Comparison of ENCODE assay signal across 21 mouse cellular contexts in the genomic region with DNA sequence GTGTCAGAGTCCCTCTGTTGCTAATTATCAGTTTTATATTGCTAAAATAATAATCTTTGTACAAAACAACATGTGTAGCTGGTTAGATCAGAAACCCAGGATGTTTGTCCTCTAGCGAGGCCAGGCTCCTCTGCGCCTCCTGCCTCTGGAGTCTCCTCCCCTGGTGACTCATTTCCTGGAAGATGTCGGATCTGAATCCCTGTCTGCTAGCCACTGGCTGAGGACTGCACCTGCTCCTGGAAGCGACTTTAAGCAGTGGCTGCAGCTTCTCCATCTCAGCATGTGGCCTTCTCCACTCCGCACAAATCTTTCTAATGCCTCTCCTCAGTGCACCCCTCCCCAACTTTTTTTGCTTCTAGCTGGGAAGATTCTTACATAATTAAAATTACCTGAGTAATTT.
DNase-seq lines count a peak whose midpoint lies in the region; ATAC-seq and TF ChIP-seq lines count a peak whose summit lies in the region.
"Had no signal": no experiment of that assay in that cellular context is flagged by ENCODE, and none has a peak within 500 bp of the region (broad histone marks: within the 10 kb centered on the region; RNA-seq: fewer than 3 reads in every experiment).

No protein-coding gene starts in this region.

- 55% methylated on average over 5 of the region's 5 CpGs for WGBS in intestine, postnatal 0 days
- 55% methylated on average over 5 of the region's 5 CpGs for WGBS in intestine, embryonic 15.5 days

- H3K4me3 ChIP-seq in intestine, postnatal 0 days (ENCODE audit: low read depth, low read length): no peak overlapping the region
- H3K4me3 ChIP-seq in intestine, embryonic 15.5 days (replicated peaks): no peak overlapping the region
- H3K4me3 ChIP-seq: embryonic facial prominence, embryonic 12.5 days; heart, adult 2 months; hindbrain, embryonic 15.5 days; left cerebral cortex, adult 2 months; liver, embryonic 13.5 days; megakaryocyte, embryonic 14.5 days; neural tube, embryonic 12.5 days; stomach, embryonic 15.5 days had no signal

- H3K4me1 ChIP-seq in intestine, postnatal 0 days (replicated peaks; ENCODE audit: control insufficient read depth, insufficient read depth, low read length): no peaks in the 10 kb centered on the region
- H3K4me1 ChIP-seq in intestine, embryonic 15.5 days (replicated peaks): no peaks in the 10 kb centered on the region; the same call in 1 of the 2 replicates
- H3K4me1 ChIP-seq: liver, embryonic 13.5 days; stomach, embryonic 15.5 days had no signal

- H3K27me3 ChIP-seq in intestine, postnatal 0 days (replicated peaks; ENCODE audit: control insufficient read depth, insufficient read depth, low read length): no peaks in the 10 kb centered on the region
- no peaks in the 10 kb centered on the region for H3K27me3 ChIP-seq in intestine, embryonic 15.5 days (replicated peaks)
- H3K27me3 ChIP-seq: embryonic facial prominence, embryonic 12.5 days; hindbrain, embryonic 15.5 days; liver, embryonic 13.5 days; megakaryocyte, embryonic 14.5 days; neural tube, embryonic 12.5 days; stomach, embryonic 15.5 days had no signal

- peak; percentile 41 for DNase-seq in adrenal gland, postnatal 10 days
- no peak for DNase-seq in adrenal gland, postnatal 4 days (ENCODE audit: low spot score in 2 of 2)
- peak; percentile 52 for DNase-seq in ZHBTc4 (ENCODE audit: low read depth, low spot score)
- DNase-seq in urinary bladder, postnatal 36 days (ENCODE audit: low spot score in 2 of 2): no peak
- DNase-seq: cerebellum, postnatal 36 days; forebrain, postnatal 0 days; heart, postnatal 10 days; kidney, adult 18-20 months; kidney, postnatal 10 days; liver, embryonic 13.5 days; thymus, postnatal 14 days had no signal

- H3K4me2 ChIP-seq in intestine, postnatal 0 days (replicated peaks; ENCODE audit: low read depth): no peak overlapping the region
- no peak overlapping the region for H3K4me2 ChIP-seq in intestine, embryonic 15.5 days (replicated peaks)
- H3K4me2 ChIP-seq: embryonic facial prominence, embryonic 12.5 days; hindbrain, embryonic 15.5 days; liver, embryonic 13.5 days; neural tube, embryonic 12.5 days; stomach, embryonic 15.5 days had no signal

- H3K27ac ChIP-seq in intestine, postnatal 0 days (ENCODE audit: low read depth, low read length): no peak overlapping the region
- no peak overlapping the region for H3K27ac ChIP-seq in intestine, embryonic 15.5 days
- H3K27ac ChIP-seq: embryonic facial prominence, embryonic 12.5 days; heart, adult 2 months; hindbrain, embryonic 15.5 days; left cerebral cortex, adult 2 months; liver, embryonic 13.5 days; neural tube, embryonic 12.5 days; stomach, embryonic 15.5 days had no signal

- TF ChIP-seq CTCF in intestine, postnatal 0 days (IDR thresholded peaks at IDR 0.05; ENCODE audit: low read depth): no peak

- no peaks in the 10 kb centered on the region for H3K9me3 ChIP-seq in intestine, postnatal 0 days (ENCODE audit: control insufficient read depth)
- no peaks in the 10 kb centered on the region for H3K9me3 ChIP-seq in intestine, embryonic 15.5 days
- H3K9me3 ChIP-seq: embryonic facial prominence, embryonic 12.5 days; hindbrain, embryonic 15.5 days; liver, embryonic 13.5 days; megakaryocyte, embryonic 14.5 days; neural tube, embryonic 12.5 days; stomach, embryonic 15.5 days had no signal

- H3K36me3 ChIP-seq in intestine, postnatal 0 days (ENCODE audit: control insufficient read depth, insufficient read depth): peaks cover 38% of the 10 kb centered on the region
- H3K36me3 ChIP-seq in intestine, embryonic 15.5 days: peaks cover 10% of the 10 kb centered on the region; the same call in 1 of the 2 replicates
- H3K36me3 ChIP-seq: liver, embryonic 13.5 days; stomach, embryonic 15.5 days had no signal

- ATAC-seq in intestine, postnatal 0 days: peak; percentile 28; the same call in 1 of the 2 replicates
- no peak for ATAC-seq in intestine, embryonic 15.5 days
- ATAC-seq in cerebellum, adult (ENCODE audit: insufficient number of reproducible peaks, low FRiP score, low TSS enrichment): no peak
- ATAC-seq: forebrain, postnatal 0 days had no signal

- H3K9ac ChIP-seq in intestine, postnatal 0 days (ENCODE audit: low read depth, low read length): no peak overlapping the region
- no peak overlapping the region for H3K9ac ChIP-seq in intestine, embryonic 15.5 days
- H3K9ac ChIP-seq: embryonic facial prominence, embryonic 12.5 days; forebrain, postnatal 0 days; hindbrain, embryonic 15.5 days; liver, embryonic 13.5 days; neural tube, embryonic 12.5 days; stomach, embryonic 15.5 days had no signal

Comparison
In these comparisons a context has a peak if more than half of its experiments do, and no peak if none do; other contexts are left out.
1. DNase-seq: peak in adrenal gland, postnatal 10 days (single experiment) and ZHBTc4 (single experiment); none in adrenal gland, postnatal 4 days (0 of 2) and urinary bladder, postnatal 36 days (0 of 2).